Mouse (Mus musculus) limb, embryonic 14.5 days (tissue): Measurements from ENCODE around the gene 4930519G04Rik. TPM values are rescaled to one million over a fixed set of nuclear protein-coding genes. Genes with fewer than 3 reads are reported as not detected.

Experiments used
- ATAC-seq: fragments of 200-750 bp; cut with Nextera tagmentation; 2 replicates; pipeline ENCODE4 v1.8.0; 2017; ENCODE audit warnings: low read depth, moderate number of reproducible peaks, moderate TSS enrichment; ENCODE audit not compliant: low FRiP score
- DNase-seq: peaks from one replicate; pipeline ENCODE4 v3.0.0-alpha.2; 2015; ENCODE audit warnings: low spot score
- H3K27ac ChIP-seq: fragments of 300-500 bp; sonication (generic); replicated peaks from 2 replicates; pipeline ENCODE4 v1.5.1; 2014; ENCODE audit warnings: low read depth, mild to moderate bottlenecking, low read length, moderate library complexity, mixed read lengths
- H3K27me3 ChIP-seq: fragments of 300-500 bp; sonication (generic); 2 replicates; pipeline ENCODE4 v1.6.1; 2014; ENCODE audit warnings: low read length, mixed read lengths; ENCODE audit not compliant: control insufficient read depth, insufficient read depth
- H3K36me3 ChIP-seq: fragments of 300-500 bp; sonication (generic); 2 replicates; pipeline ENCODE4 v1.6.1; 2014; ENCODE audit warnings: mild to moderate bottlenecking, low read length, moderate library complexity, mixed read lengths; ENCODE audit not compliant: control insufficient read depth, insufficient read depth
- H3K4me1 ChIP-seq: fragments of 300-500 bp; sonication (generic); 2 replicates; pipeline ENCODE4 v1.6.1; 2014; ENCODE audit warnings: antibody characterized with exemption, low read length, mixed read lengths; ENCODE audit not compliant: control insufficient read depth, insufficient read depth
- H3K4me2 ChIP-seq: fragments of 300-500 bp; sonication (generic); replicated peaks from 2 replicates; pipeline ENCODE4 v1.6.1; 2014; ENCODE audit warnings: low read depth, mild to moderate bottlenecking, low read length, moderate library complexity; ENCODE audit not compliant: severe bottlenecking
- H3K4me3 ChIP-seq: fragments of 300-500 bp; sonication (generic); replicated peaks from 2 replicates; pipeline ENCODE4 v1.5.1; 2014; ENCODE audit warnings: low read length
- H3K9ac ChIP-seq: fragments of 300-500 bp; sonication (generic); 2 replicates; pipeline ENCODE4 v1.6.1; 2014; ENCODE audit warnings: mild to moderate bottlenecking, low read depth, low read length, moderate library complexity; ENCODE audit not compliant: severe bottlenecking
- H3K9me3 ChIP-seq: fragments of 300-500 bp; sonication (generic); 2 replicates; pipeline ENCODE4 v1.6.1; 2016; ENCODE audit warnings: low read length; ENCODE audit not compliant: control insufficient read depth
- POLR2A ChIP-seq: fragments of 200-500 bp; IDR thresholded peaks from 2 replicates; pipeline ENCODE4 v1.8.0; 2012; ENCODE audit warnings: inconsistent platforms, mild to moderate bottlenecking, moderate library complexity, borderline replicate concordance; ENCODE audit not compliant: insufficient read depth, insufficient read length; ENCODE audit errors: extremely low read depth
- WGBS: fragments of 180-500 bp; shearing (Covaris S2); extraction: QIAGEN DNeasy Blood & Tissue Kit; methylation state at CpG from one replicate; pipeline ENCODE4 v1.1.7; 2014; 5-methylcytosine and 5-hydroxymethylcytosine counted together
- polyA plus RNA-seq, 2 experiments: library from polyadenylated mRNA; depleted of rRNA in 1 of 2; stranded (reverse) in 1 of 2; unstranded in 1 of 2; fragments of >200 nt; fragmentation: Nextera tagmentation in 1 of 2; extraction: Ambion mirVana in 1 of 2; gene quantifications; 2 replicates each; pipeline versions ENCODE4 v1.2.1 to v1.2.3; 2012 to 2014

4930519G04Rik gene
- polyA plus RNA-seq, 2 experiments = not detected

DNA sequence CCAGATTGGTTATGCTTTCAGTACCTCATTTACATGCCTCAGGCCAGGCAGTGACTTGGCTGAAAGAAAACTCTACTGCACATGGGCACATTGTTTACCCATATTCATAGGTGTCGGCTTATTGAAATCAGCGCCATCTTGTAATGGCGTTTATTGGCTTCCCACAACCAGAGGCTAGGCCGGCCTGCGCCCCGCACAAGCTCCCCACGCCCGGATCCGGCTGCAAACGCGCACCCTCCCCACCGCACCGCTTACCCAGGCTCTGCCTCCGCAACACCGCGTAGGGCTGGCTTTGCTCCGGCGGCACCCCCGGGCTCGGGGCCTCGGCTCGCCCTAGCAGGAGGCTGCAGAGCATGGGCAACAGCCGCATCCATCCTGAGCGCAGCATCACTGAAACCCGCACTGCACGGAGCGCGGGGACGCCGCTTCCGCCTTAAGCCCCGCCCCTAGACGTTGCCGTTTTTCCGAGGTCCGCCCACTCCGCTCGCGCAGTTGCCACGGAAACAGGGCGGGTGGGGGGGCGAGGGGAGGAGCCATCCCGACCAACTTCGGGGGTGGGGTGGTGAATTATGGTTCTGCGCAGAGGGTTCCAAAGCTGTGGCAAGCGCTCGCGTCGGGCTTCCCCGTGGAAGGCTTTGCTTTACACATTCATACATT lies 39.8 kb upstream of the 4930519G04Rik start:
- Histone ChIP-seq H3K4me1 (no peaks in the 10 kb centered on the region), H3K9me3 (0 out of 2 replicates have a peak, but pooled peaks cover 5% of the 10 kb centered on the region), H3K27ac (peak overlapping the region; percentile 87), H3K4me2 (peak overlapping the region; percentile 41), H3K27me3 (no peaks in the 10 kb centered on the region), H3K36me3 (peaks cover 7% of the 10 kb centered on the region), H3K4me3 (peak overlapping the region; percentile 89), H3K9ac (peak overlapping the region; percentile 82)
- WGBS = 1% methylated on average over 45 of the region's 50 CpGs
- DNase-seq (peak; percentile 90), ATAC-seq (peak; percentile 96)
- TF ChIP-seq POLR2A = peak; percentile 93; the same call in 1 of the 2 replicates

DNA sequence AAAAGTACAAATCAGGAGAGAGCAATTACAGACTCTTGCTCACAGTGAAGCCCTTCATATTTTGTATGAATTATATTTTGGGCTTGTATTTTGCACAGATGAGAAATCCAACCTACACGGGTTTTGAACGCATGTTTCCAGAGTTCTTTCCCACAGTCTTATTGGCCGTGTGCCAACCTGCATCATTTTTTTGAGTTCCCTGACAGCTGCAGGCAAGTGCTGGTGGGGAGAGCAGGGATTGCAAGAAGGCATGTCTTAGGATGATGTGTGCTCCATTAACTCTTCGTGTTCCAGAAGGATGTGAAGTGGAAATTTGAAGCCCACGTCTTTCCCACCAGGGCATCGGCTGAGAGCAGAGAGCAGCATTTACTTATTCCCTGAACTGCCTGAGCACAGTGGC lies 36.9 kb upstream of the 4930519G04Rik start:
- no peak overlapping the region for H3K4me3 ChIP-seq
- H3K4me2 ChIP-seq = no peak overlapping the region
- H3K36me3 ChIP-seq = peaks cover 6% of the 10 kb centered on the region; the same call in 1 of the 2 replicates
- ATAC-seq = no peak
- 0 out of 2 replicates have a peak, but pooled peaks cover 7% of the 10 kb centered on the region for H3K9me3 ChIP-seq
- H3K4me1 ChIP-seq = no peaks in the 10 kb centered on the region
- no peaks in the 10 kb centered on the region for H3K27me3 ChIP-seq
- no peak for DNase-seq
- WGBS = 58% methylated on average over 6 of the region's 6 CpGs
- H3K27ac ChIP-seq = no peak overlapping the region
- TF ChIP-seq POLR2A = no peak
- H3K9ac ChIP-seq = no peak overlapping the region

DNA sequence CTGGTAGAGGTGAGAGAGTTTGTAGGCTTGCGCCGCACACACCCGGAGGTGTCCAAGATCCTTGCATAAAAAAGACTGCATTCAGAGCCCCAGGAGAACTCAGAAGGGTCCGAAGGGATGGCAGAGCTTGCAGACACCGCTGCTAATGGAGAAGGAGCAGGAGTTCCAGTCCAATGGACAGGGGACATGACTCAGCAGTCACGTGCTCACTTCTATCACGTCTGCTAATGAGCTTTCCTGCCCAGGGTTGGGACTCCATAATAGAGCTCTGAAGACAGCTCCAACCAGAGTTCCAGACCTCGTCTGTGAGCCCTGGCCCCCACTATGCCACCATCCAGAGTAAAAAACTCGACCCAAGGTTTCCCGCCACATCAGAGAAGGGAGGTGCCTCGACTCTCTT lies 35.3 kb upstream of the 4930519G04Rik start:
- Histone ChIP-seq H3K4me3 (no peak overlapping the region), H3K9ac (no peak overlapping the region), H3K9me3 (0 out of 2 replicates have a peak, but pooled peaks cover 8% of the 10 kb centered on the region), H3K36me3 (peaks cover 8% of the 10 kb centered on the region; the same call in 1 of the 2 replicates), H3K4me1 (no peaks in the 10 kb centered on the region), H3K27me3 (no peaks in the 10 kb centered on the region), H3K4me2 (no peak overlapping the region), H3K27ac (no peak overlapping the region)
- DNase-seq (no peak), ATAC-seq (no peak)
- 88% methylated on average over 9 of the region's 11 CpGs for WGBS
- no peak for TF ChIP-seq POLR2A

DNA sequence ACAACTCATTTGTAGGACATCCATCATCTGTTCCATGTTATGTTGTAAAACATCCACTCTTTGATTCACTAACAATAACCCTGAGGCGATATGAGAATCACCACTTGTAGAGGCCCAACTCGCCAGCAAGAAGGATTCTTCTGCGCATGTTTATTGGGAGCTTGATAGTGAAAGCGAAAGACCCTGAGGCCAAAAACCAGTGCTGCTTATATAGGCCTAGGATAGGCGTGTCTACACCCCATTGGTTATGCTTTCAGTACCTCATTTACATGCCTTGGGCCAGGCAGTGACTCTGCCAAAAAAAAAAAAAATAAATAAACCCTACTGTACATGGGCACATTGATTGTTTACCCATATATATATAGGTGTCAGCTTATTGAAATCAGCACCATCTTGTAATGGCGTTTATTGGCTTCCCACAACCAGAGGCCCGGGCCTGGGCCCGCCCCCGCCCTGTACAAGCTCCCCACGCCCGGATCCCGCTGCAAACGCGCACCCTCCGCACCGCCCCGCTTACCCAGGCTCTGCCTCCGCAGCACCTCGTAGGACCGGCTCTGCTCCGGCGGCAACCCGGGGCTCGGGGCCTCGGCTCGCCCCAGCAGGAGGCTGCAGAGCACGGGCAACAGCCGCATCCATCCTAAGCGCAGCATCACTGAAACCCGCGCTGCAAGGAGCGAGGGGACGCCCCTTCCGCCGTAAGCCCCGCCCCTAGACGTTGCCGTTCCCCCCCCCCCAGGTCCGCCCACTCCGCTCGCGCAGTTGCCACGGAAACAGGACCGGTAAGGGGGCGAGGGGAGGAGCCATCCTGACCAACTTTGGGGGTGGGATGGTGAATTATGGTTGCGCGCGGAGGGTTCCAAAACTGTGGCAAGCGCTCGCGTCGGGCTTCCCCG lies 30.4 kb upstream of the 4930519G04Rik start, which contains the start of gene 1500011B03Rik:
Gene 1500011B03Rik (minus strand): TSS at position 673 of the 893 bp plus-strand sequence.
- no peaks in the 10 kb centered on the region for H3K27me3 ChIP-seq
- H3K27ac ChIP-seq = no peak within 1 kb of the TSS
- 0 out of 2 replicates have a peak, but pooled peaks cover 3% of the 10 kb centered on the region for H3K9me3 ChIP-seq
- peak within 1 kb of the TSS; percentile 64 for H3K9ac ChIP-seq
- H3K4me2 ChIP-seq = peak within 1 kb of the TSS; percentile 49
- TF ChIP-seq POLR2A = peak; percentile 86; the same call in 1 of the 2 replicates
- H3K4me1 ChIP-seq = peaks cover 4% of the 10 kb centered on the region
- ATAC-seq (peak; percentile 92), DNase-seq (peak; percentile 89)
- 0 out of 2 replicates have a peak, but pooled peaks cover 3% of the 10 kb centered on the region for H3K36me3 ChIP-seq
- H3K4me3 ChIP-seq = peak within 1 kb of the TSS; percentile 72
- WGBS = 7% methylated on average over 49 of the region's 53 CpGs

DNA sequence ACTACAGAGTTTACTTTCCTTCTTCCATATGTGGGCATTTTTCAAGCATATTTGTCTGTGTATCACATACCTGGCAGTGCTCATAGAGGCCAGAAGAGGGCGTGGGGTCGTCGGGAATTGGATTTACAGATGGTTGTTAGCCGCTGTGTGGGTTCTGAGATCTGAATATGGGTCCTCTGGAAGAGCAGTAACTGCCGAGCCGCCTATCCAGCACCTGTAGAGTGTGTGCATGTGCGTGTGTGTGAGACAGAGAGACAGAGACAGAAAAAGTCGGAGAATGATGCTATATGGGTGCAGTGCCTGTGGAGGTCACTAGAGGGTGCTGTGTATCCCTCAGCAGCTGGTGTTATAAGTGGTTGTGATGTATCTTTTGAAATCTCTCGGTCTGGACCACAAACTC lies 29.3 kb upstream of the 4930519G04Rik start:
- no peak for TF ChIP-seq POLR2A
- Histone ChIP-seq H3K4me2 (no peak overlapping the region), H3K9me3 (0 out of 2 replicates have a peak, but pooled peaks cover 3% of the 10 kb centered on the region), H3K36me3 (0 out of 2 replicates have a peak, but pooled peaks cover 3% of the 10 kb centered on the region), H3K27me3 (no peaks in the 10 kb centered on the region), H3K9ac (no peak overlapping the region), H3K4me3 (no peak overlapping the region), H3K27ac (no peak overlapping the region), H3K4me1 (peaks cover 4% of the 10 kb centered on the region)
- DNase-seq (peak; percentile 35), ATAC-seq (no peak)
- WGBS = 16% methylated on average over 9 of the region's 9 CpGs
